Mouse (Mus musculus) inflammation-experienced regulatory T-cells, adult 6 months (primary cell): ENCODE results near the gene Tsks. TPM values are rescaled to one million over a fixed set of nuclear protein-coding genes. Genes with fewer than 3 reads are reported as not detected.

Source experiments
- polyA plus RNA-seq, 3 experiments: library from polyadenylated mRNA; unstranded; fragments of 100-300 nt; shearing (Covaris generic); gene quantifications; one replicate each; pipeline ENCODE4 v1.2.1; 2017

Gene Tsks
- polyA plus RNA-seq, 3 experiments from 2014 or later: not detected

Other genes starting within 250 kb of the Tsks start
- gene Izumo2, start 234.5 kb upstream of the Tsks start, polyA plus RNA-seq: not detected
- 10 to 100 TPM; 66.6 to 71.2 (median 69.7) TPM for gene Vrk3, start 194.8 kb upstream of the Tsks start, polyA plus RNA-seq
- 1 to 10 TPM in 1 of 3 experiments, under 1 TPM in 2; 0.16 to 2.1 (median 0.93) TPM for gene Zfp473, start 192.2 kb upstream of the Tsks start, polyA plus RNA-seq
- gene Nup62, start 127.1 kb upstream of the Tsks start, polyA plus RNA-seq: 10 to 100 TPM; 30.8 to 60.2 (median 32.2) TPM
- 1 to 10 TPM; 1.9 to 4.2 (median 2.1) TPM for gene Il4i1, start 126.8 kb upstream of the Tsks start, polyA plus RNA-seq
- under 1 TPM in 1 of 3 experiments, not detected in 2; 0.41 TPM for gene Atf5, start 126.5 kb upstream of the Tsks start, polyA plus RNA-seq
- gene Akt1s1, start 94.2 kb upstream of the Tsks start, polyA plus RNA-seq: 1 to 10 TPM; 1.1 to 4.5 (median 3.7) TPM
- 10 to 100 TPM; 43.9 to 66.0 (median 60.6) TPM for gene Tbc1d17, start 94.1 kb upstream of the Tsks start, polyA plus RNA-seq
- 10 to 100 TPM; 43.2 to 49.7 (median 46.8) TPM for gene Pnkp, start 86.1 kb upstream of the Tsks start, polyA plus RNA-seq
- 1 to 10 TPM; 1.9 to 5.6 (median 3.2) TPM for gene Ptov1, start 73.4 kb upstream of the Tsks start, polyA plus RNA-seq
- 10 to 100 TPM in 2 of 3 experiments, 1 to 10 TPM in 1; 7.1 to 14.1 (median 11.1) TPM for gene Med25, start 50.5 kb upstream of the Tsks start, polyA plus RNA-seq
- 10 to 100 TPM in 2 of 3 experiments, 1 to 10 TPM in 1; 8.0 to 15.3 (median 11.0) TPM for gene Fuz, start 47.1 kb upstream of the Tsks start, polyA plus RNA-seq
- 10 to 100 TPM in 1 of 3 experiments, 1 to 10 TPM in 2; 6.1 to 12.1 (median 7.1) TPM for gene Ap2a1, start 13.7 kb upstream of the Tsks start, polyA plus RNA-seq
- gene Cpt1c, start 31.6 kb downstream of the Tsks start, polyA plus RNA-seq: 1 to 10 TPM in 2 of 3 experiments, under 1 TPM in 1; 0.23 to 1.9 (median 1.5) TPM
- 10 to 100 TPM; 37.3 to 84.6 (median 70.6) TPM for gene Prmt1, start 43.4 kb downstream of the Tsks start, polyA plus RNA-seq
- gene Irf3, start 54.4 kb downstream of the Tsks start, polyA plus RNA-seq: 100 to 1,000 TPM in 2 of 3 experiments, 10 to 100 TPM in 1; 83.6 to 119 (median 115) TPM
- gene Bcl2l12, start 55.5 kb downstream of the Tsks start, polyA plus RNA-seq: 10 to 100 TPM; 21.0 to 29.3 (median 26.6) TPM
- 1 to 10 TPM; 7.4 to 8.9 (median 8.7) TPM for gene Scaf1, start 73.2 kb downstream of the Tsks start, polyA plus RNA-seq
- gene Rras, start 74.8 kb downstream of the Tsks start, polyA plus RNA-seq: 1 to 10 TPM; 3.2 to 6.5 (median 5.1) TPM
- 10 to 100 TPM in 1 of 3 experiments, 1 to 10 TPM in 2; 5.0 to 12.9 (median 9.8) TPM for gene Prr12, start 109.7 kb downstream of the Tsks start, polyA plus RNA-seq
- gene Nosip, start 119.2 kb downstream of the Tsks start, polyA plus RNA-seq: 100 to 1,000 TPM; 129 to 164 (median 158) TPM
- 1 to 10 TPM; 2.0 to 2.3 (median 2.1) TPM for gene Prrg2, start 119.5 kb downstream of the Tsks start, polyA plus RNA-seq
- 1 to 10 TPM; 1.7 to 6.5 (median 5.7) TPM for gene Rcn3, start 149.0 kb downstream of the Tsks start, polyA plus RNA-seq
- 1 to 10 TPM in 2 of 3 experiments, under 1 TPM in 1; 0.81 to 3.0 (median 1.8) TPM for gene Fcgrt, start 160.6 kb downstream of the Tsks start, polyA plus RNA-seq
- 1,000 to 10,000 TPM; 3,557 to 4,924 (median 4,468) TPM for gene Rps11, start 181.2 kb downstream of the Tsks start, polyA plus RNA-seq
- 1,000 to 10,000 TPM; 6,216 to 8,178 (median 7,568) TPM for gene Rpl13a, start 185.6 kb downstream of the Tsks start, polyA plus RNA-seq
- gene Gm45713, start 193.0 kb downstream of the Tsks start, polyA plus RNA-seq: 1 to 10 TPM; 1.4 to 2.4 (median 1.6) TPM
- gene Flt3l, start 193.2 kb downstream of the Tsks start, polyA plus RNA-seq: 100 to 1,000 TPM in 1 of 3 experiments, 10 to 100 TPM in 2; 70.2 to 108 (median 97.6) TPM
- gene Pih1d1, start 211.1 kb downstream of the Tsks start, polyA plus RNA-seq: 10 to 100 TPM; 42.9 to 50.6 (median 50.5) TPM
- gene Aldh16a1, start 211.4 kb downstream of the Tsks start, polyA plus RNA-seq: 10 to 100 TPM; 15.2 to 32.1 (median 26.6) TPM
- under 1 TPM in 1 of 3 experiments, not detected in 2; 0.16 TPM for gene Slc17a7, start 220.7 kb downstream of the Tsks start, polyA plus RNA-seq
- not detected for gene Gfy, start 236.4 kb downstream of the Tsks start, polyA plus RNA-seq
- gene Pth2, start 237.8 kb downstream of the Tsks start, polyA plus RNA-seq: not detected